Mouse (Mus musculus) ovary, postnatal 10 days (tissue): Measurements from ENCODE around the gene 6430548M08Rik.

Experiments
- DNase-seq: peaks from one replicate; pipeline ENCODE4 v3.0.0; 2022; ENCODE audit warnings: low spot score

The 6430548M08Rik gene

GRCm38 (mm10) chr8:120144652-120145301 lies 30.8 kb downstream of the 6430548M08Rik start:
- DNase-seq: no peak

DNA sequence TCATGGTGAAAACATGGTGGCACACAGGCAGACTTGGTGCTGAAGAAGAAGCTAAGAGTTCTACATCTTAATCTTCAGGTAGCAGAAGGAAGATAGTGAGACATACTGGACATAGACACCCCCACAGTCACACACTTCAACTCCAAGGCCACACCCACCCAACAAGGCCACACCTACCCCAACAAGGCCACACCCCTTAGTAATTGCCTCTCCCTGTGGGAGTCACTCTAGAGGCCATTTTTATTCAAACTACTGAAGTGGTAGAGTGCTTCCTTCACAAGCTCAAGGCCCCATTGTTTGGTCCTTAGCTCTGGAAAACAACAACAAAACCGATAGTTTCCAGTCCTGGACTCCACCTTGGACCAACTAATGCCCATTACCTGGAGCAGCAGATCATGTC lies 32.1 kb downstream of the 6430548M08Rik start:
- no peak for DNase-seq

GRCm38 (mm10) chr8:120150028-120150427 lies 36.1 kb downstream of the 6430548M08Rik start:
- no peak for DNase-seq

DNA sequence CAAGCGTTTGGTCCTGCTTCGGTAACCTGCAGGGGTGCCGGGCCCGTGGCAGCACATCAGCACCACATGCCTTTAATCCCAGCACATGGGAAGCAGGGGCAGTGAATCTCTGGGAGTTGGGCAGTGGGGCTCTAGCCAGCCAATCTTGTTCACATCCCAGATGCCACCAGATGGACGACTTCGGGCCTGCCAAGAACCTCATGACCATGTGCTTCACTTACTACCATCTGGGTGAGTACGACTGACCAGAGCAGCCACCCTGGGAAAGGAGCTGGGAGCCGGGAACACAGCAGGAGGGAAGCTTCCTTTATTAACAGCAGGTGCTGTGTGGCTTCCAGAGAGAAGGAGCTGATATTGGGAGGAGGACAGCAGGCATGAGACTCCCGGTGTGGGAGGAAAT lies 37.2 kb downstream of the 6430548M08Rik start:
- DNase-seq: no peak

DNA sequence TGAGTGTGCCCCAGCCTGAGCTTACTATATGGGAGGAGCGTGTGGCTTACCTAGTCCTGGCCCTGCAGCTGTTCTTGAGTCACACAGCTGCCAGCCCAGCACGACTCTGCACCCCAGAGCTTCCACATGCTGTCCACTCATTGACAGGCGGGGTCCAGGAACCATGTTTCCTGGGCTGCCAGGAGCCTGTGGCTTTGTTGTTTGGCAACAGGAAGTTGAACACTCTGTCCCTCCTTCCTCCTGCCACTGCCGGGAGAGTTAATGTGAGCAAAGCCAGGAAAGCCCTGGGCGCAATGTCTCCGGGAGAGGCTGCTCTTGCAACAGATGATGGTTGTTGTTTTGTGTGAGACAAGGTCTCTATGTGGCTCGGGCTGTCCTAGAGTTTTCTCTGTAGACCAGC lies 38.7 kb downstream of the 6430548M08Rik start:
- no peak for DNase-seq

DNA sequence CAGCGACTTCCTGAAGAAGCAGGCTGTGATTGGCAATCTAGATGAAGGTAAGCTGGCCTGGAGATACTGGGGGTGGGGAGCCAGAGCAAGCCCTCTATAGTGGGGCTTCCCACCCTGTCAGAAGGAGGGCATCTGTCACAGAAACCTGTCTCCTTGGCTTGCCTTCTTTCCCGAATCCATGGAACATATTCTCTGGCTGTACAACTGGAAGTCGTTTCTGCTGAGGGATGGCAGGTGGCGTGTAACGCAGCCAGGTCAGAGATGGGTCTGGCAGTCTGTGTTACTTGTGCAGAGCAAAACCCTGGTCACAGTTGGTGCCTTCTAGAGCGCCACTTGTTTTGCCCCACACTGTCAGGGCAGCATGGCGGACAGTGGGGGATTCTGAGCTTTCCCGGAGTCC lies 46.4 kb downstream of the 6430548M08Rik start:
- no peak for DNase-seq

- DNase-seq: no peak
These were observed 47.9 kb downstream of the 6430548M08Rik start for GRCm38 (mm10) chr8:120161658-120162403.

- no peak for DNase-seq
These were observed 48.4 kb downstream of the 6430548M08Rik start for GRCm38 (mm10) chr8:120162404-120162752.

DNA sequence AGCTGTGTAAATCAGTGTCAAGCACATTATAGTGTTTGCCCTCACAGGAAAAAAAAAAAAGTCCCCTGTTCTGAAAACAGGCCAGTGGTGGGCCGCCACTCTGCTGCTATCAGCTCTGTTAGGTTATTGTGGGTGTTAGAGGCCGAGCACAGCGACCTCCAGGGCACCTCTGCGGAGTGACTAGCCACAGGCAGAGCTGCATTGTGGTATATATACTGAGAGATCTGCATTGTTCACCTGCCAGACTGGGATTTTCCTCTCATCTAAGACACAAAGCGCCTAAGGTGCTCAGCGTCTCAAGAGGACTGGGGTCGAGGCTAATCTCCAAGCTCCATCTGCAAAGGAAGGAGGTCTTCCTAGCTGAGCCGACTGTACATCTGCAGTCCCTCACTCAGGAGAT lies 49.4 kb downstream of the 6430548M08Rik start:
- no peak for DNase-seq

GRCm38 (mm10) chr8:120164026-120164425 lies 50.1 kb downstream of the 6430548M08Rik start:
- no peak for DNase-seq

DNA sequence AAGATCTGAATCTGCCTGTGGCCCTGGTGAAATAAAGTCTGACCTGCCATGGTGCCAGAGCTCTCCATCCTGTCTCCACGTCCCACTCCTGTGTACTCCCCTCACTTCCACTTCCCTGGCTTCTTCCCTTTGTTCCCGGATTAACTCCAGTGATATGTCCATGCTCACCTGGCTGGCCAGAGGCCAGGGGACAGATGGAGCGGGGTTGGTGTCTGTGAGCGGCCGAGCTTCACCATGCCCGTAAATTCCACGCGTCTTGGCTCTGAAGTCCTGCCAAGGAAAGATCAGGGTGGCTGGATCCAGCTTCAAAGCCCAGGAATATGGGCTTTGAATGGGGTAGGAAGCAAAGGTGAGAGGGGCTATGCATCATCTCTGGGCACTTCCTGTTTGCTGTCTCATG lies 53.2 kb downstream of the 6430548M08Rik start:
- DNase-seq: no peak

GRCm38 (mm10) chr8:120167821-120168220 lies 53.9 kb downstream of the 6430548M08Rik start:
- no peak for DNase-seq

- DNase-seq: no peak
These were observed 55.2 kb downstream of the 6430548M08Rik start for GRCm38 (mm10) chr8:120169119-120169518.

DNA sequence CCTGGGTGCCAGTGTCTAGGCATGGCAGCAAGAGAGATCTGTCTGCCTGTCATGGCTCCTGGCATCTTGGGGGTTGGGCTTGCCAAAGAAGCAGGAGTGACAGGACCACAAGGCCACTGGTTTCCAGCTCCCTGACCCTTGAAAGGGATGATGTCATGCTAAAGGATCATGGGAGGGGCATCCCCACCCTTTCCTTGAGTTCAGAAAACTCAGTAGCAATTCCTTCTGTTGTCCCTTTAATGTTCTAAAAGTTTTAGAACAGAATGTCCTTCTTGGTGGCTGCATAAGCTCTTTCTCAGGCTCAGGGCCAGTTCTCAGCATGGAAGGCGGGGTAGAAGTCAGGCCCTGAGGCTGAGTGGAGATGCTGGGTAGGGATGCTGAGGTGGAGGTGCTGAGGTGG lies 59.2 kb downstream of the 6430548M08Rik start:
- DNase-seq: no peak

GRCm38 (mm10) chr8:120174606-120175005 lies 60.7 kb downstream of the 6430548M08Rik start:
- no peak for DNase-seq

- no peak for DNase-seq
These were observed 62.7 kb downstream of the 6430548M08Rik start for GRCm38 (mm10) chr8:120176605-120177004.

DNA sequence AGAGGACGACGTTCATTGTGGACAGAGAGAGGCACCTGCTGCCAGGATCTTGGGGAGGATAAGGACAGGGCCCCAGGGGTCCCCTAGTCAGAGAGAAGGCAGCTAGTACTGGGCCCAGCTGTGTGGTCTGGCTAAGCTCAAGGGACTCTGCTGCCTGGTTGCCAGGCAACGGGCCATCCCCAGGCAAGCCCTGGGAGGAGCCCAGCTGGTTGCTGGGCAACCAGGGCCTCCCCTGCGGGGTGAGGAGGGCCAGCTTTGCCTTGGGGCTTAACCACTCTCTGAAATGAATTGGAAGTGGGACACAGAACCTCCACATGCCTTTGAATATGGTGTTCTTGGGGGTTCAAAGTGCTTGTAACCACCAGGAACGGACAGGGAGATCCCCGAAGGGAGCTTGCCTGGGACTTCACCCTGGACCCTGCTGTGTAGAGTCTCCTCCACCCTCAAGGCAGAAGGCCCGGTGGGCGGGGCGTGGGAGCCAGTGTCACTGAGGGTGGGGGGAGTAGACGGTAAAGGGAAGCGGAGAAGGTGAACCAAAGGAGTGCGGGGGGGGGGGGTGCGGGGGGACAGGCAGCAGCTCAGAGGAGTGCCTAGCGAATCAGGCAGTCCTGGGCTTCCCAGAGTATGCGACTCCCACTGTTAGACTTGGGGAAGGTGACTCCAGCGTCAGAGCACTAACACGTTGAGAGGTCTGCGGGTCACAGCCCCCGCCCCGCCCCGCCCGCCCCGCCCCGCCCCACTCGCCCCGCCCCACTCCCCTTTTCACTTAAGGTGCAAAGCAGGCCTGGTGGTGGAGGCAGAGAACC lies 63.6 kb downstream of the 6430548M08Rik start, which contains the start of gene Fam92b:
Gene Fam92b, minus strand, starts transcription at position 149 of the 806 bp plus-strand sequence.
- peak; percentile 46 for DNase-seq

DNA sequence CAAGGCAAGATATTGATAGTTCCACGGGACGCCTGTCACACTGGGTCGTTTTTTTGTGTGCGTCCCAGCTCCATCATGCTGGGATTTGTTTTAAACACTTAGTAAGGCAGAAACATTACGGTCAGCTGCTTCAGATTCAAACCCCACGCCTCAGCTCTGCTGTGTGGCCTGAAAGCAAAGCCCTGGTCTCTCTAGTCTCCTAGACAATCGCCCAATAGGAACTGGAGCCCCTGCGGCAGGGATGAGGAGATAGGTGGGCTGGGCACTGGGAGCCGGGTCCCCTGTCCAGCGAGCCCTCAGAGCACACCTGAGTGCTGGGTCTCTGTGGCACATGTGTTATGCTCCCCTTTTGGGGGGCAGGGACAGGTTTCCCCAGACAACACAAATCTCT lies 64.2 kb downstream of the 6430548M08Rik start:
- no peak for DNase-seq

GRCm38 (mm10) chr8:120179027-120179431 lies 65.1 kb downstream of the 6430548M08Rik start:
- DNase-seq: peak; percentile 98

DNA sequence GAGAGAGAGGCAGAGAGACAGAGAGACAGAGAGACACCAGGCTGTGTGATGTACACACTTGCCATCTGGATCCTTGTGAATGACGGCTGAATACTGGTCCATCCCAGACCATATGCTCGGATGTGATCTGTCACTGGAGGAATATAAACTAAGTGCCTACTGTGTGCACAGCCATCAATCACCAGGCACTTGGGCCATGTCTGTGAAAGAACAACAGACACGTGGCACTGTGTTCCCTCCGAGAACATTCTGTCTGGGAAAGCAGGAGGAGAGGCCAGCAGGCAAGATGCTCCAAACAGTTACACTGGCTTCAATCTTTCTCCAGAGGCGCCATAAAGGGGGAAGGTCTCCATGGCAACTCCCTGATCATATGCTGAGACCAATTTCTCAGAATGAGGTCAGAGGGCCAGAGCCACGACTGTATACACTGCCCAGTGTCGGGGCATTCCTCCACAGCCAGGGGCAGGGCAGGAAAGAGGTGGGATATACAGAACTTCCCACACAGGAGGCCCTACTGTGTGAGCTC lies 66.6 kb downstream of the 6430548M08Rik start:
- no peak for DNase-seq

GRCm38 (mm10) chr8:120181274-120181673 lies 67.3 kb downstream of the 6430548M08Rik start:
- DNase-seq: no peak

DNA sequence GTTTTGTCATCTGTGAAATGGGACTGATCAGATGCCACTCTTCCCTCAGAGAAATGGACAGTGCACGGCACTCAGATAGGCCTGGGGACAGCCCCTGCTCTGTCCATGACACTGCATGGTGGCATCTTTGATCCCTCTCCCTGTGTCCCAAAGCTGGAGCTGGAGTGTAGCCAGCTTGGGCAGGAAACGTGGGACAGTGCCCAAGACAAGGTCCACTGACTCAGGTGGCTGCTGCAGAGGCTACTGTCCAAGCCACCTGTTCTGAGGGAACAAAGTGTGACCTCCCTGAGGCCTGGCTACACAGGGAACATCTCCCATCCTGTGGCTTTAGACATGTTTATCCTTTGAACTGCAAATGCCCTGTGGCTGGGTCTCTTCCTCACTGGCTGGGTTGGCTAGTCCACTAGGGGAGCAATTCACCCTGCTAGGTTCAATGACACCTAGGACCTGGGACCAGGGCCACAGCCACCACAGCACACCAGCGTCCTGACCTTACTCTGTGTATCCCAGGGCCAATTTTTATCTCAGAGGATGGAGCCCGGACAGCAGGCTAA lies 68.0 kb downstream of the 6430548M08Rik start:
- no peak for DNase-seq
